Mouse (Mus musculus): ENCODE data around the gene Thsd1. TPM values are rescaled to one million over a fixed set of nuclear protein-coding genes. Genes with fewer than 3 reads are reported as not detected.
"Not testable (repeated sequence)": the region's sequence is repeated elsewhere in the genome, so short reads cannot be mapped to it uniquely, and the experiment has no call there.

Gene Thsd1
- total RNA-seq, 2 experiments from 2014 or later, result 5.4 to 6.2 TPM

GRCm38 (mm10) chr8:22260091-22260722 is 33.1 kb downstream of the Thsd1 start:
- intact Hi-C loops (cut with DNase I), result no loop called here
- no peak for DNase-seq (ENCODE audit: low spot score)

GRCm38 (mm10) chr8:22262267-22262666 is 35.2 kb downstream of the Thsd1 start:
- peak; percentile 20 for DNase-seq (ENCODE audit: low spot score)
- intact Hi-C loops (cut with DNase I), result no loop called here

- intact Hi-C loops (cut with DNase I), result no loop called here
- no peak for DNase-seq (ENCODE audit: low spot score)
Measured at GRCm38 (mm10) chr8:22264292-22264691, 37.2 kb downstream of the Thsd1 start.

GRCm38 (mm10) chr8:22264787-22265186 is 37.7 kb downstream of the Thsd1 start:
- no peak for DNase-seq (ENCODE audit: low spot score)
- intact Hi-C loops (cut with DNase I), result no loop called here

- DNase-seq (ENCODE audit: low spot score), result no peak
- intact Hi-C loops (cut with DNase I), result no loop called here
Measured at GRCm38 (mm10) chr8:22265194-22265593, 38.1 kb downstream of the Thsd1 start.

GRCm38 (mm10) chr8:22266809-22267208 is 39.7 kb downstream of the Thsd1 start:
- DNase-seq (ENCODE audit: low spot score), result no peak

GRCm38 (mm10) chr8:22273142-22273541 is 46.0 kb downstream of the Thsd1 start:
- DNase-seq (ENCODE audit: low spot score), result no peak
- intact Hi-C loops (cut with DNase I), result no loop called here

More at GRCm38 (mm10) chr8:22266809-22267208, 39.7 kb downstream of the Thsd1 start:
- intact Hi-C loops (cut with DNase I), result no loop called here

- no peak for DNase-seq (ENCODE audit: low spot score)
- intact Hi-C loops (cut with DNase I), result no loop called here
Measured at GRCm38 (mm10) chr8:22274641-22275040, 47.5 kb downstream of the Thsd1 start.

- intact Hi-C loops (cut with DNase I), result no loop called here
- DNase-seq (ENCODE audit: low spot score), result no peak
Measured at GRCm38 (mm10) chr8:22282999-22283491, 55.9 kb downstream of the Thsd1 start, which contains the start of gene Tpte. TSS of gene Tpte (plus strand) at chr8:22283441.

- DNase-seq (ENCODE audit: low spot score), result no peak
- intact Hi-C loops (cut with DNase I), result loop anchor here (2.0 kb wide), 1 partner anchor 110 kb away; the partner anchor contains the start of gene Vps36
Measured at GRCm38 (mm10) chr8:22302326-22302725, 75.2 kb downstream of the Thsd1 start.

- DNase-seq (ENCODE audit: low spot score), result no peak
- intact Hi-C loops (cut with DNase I), result loop anchor here (2.0 kb wide), 1 partner anchor 110 kb away; the partner anchor contains the start of gene Vps36
Measured at GRCm38 (mm10) chr8:22302896-22303306, 75.8 kb downstream of the Thsd1 start.

GRCm38 (mm10) chr8:22304045-22304444 is 76.9 kb downstream of the Thsd1 start:
- DNase-seq (ENCODE audit: low spot score); intact Hi-C loops (cut with DNase I): not testable (repeated sequence)

GRCm38 (mm10) chr8:22306999-22307398 is 79.9 kb downstream of the Thsd1 start:
- intact Hi-C loops (cut with DNase I), result no loop called here
- no peak for DNase-seq (ENCODE audit: low spot score)

Other genes with a start within 250 kb of the Thsd1 start
- under 1 TPM; 0.08 to 0.11 TPM for gene Atp7b, start 167.0 kb upstream of the Thsd1 start, total RNA-seq (2021)
- 1 to 10 TPM; 7.6 to 8.3 TPM for gene Alg11, start 166.6 kb upstream of the Thsd1 start, total RNA-seq (2021)
- gene Nek5, start 102.3 kb upstream of the Thsd1 start, total RNA-seq (2021), result not detected
- 1 to 10 TPM; 1.7 to 2.3 TPM for gene Nek3, start 60.9 kb upstream of the Thsd1 start, total RNA-seq (2021)
- gene Ckap2, start 41.5 kb upstream of the Thsd1 start, total RNA-seq (2021), result under 1 TPM; 0.65 to 0.67 TPM
- 10 to 100 TPM; 27.4 to 27.7 TPM for gene Vps36, start 34.5 kb upstream of the Thsd1 start, total RNA-seq (2021)
- gene Tpte, start 56.1 kb downstream of the Thsd1 start, total RNA-seq (2021), result not detected
- gene Slc25a15, start 171.3 kb downstream of the Thsd1 start, total RNA-seq (2021), result 10 to 100 TPM; 12.7 to 12.9 TPM
- 10 to 100 TPM; 62.2 to 63.9 TPM for gene Mrps31, start 184.0 kb downstream of the Thsd1 start, total RNA-seq (2021)